Mouse (Mus musculus): ENCODE measurements around the gene Olfr836. TPM values are rescaled to one million over a fixed set of nuclear protein-coding genes. Genes with fewer than 3 reads are reported as not detected.
"Not testable (repeated sequence)": the region's sequence is repeated elsewhere in the genome, so short reads cannot be mapped to it uniquely, and the experiment has no call there.

Gene Olfr836
- polyA plus RNA-seq (2012; rRNA removed) = not detected in 2 replicates

DNA sequence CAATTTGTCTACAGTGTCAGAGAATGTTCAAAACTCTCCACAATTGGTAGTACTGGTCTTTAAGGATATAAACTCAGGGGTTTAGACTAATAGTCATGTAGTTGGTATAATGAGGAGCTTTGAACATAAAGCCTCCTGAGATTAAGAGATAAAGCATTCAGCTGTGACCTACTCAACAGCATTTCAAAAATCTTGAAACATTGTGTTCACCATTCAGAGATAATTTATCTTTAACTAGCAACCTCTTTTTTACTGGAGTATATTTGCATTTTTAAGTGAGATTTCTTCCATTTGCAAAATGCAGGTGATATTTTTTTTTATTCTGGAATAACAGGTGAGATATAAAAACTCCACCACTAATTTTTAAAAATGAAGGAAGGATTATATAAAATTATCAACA, at the start of gene Olfr836:
Gene Olfr836, plus strand, starts transcription at position 301 of the 400 bp plus-strand sequence.
- no peak for DNase-seq (ENCODE audit: low spot score)

DNA sequence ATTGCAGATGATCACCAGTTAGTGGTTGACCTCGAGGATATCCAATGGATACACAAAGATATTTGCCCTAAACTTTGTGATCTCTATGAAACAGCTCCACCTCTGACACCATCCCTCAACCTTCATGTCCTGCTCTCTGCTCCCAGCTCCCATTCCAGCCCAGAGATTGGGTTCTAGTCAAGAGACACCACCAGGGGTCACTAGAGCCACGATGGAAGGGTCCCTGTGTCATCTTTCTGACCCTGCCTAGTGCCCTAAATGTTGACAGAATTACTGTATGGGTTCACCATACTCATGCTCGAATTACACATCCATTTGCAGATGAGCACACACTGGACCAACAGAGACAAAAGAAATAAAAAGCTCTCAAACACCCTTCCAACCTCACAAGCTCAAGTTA, 35.2 kb upstream of the Olfr836 start:
- no peak for DNase-seq (ENCODE audit: low spot score)

DNA sequence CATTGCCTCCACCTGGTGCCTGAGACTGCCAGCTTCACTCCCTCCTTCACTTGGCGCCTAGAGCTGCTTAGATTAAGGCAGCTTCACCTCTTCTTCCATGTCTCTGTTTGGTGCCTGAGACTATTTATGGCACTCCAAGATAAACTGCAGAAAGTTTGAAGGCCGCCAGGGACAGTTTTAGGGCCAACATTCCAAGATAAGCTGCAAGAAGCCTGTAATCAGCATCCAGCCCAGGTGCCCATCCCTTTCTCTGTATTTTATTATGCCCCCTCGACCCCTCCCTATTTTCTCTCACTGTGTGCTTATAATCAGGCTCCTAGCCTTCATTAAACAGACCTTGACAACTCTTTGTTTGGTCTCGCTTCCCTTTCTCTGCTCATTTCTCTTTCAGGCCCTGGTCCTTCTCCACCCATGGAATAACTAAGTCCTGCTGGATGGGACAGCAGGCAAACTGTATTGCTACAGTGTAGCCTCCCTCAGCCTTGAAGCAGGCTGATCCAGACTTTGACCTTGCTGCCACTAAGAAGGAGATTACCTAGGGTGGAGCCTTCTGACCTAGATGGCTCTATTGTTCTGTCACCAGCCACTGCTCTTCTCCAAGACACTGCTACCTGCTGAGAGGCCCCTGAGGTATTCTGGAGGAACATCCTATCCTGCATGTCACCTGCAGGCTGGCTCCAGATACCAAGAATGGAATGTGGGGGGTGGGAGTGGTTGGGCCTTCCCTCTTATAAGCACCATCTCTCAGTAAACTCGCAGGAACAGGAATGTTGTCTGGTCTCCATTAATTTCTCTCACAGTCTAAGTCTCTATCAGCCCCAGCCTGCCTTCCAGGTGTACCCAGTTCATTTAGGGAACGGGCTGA, 27.1 kb upstream of the Olfr836 start:
- not testable (repeated sequence) for DNase-seq (ENCODE audit: low spot score)

DNA sequence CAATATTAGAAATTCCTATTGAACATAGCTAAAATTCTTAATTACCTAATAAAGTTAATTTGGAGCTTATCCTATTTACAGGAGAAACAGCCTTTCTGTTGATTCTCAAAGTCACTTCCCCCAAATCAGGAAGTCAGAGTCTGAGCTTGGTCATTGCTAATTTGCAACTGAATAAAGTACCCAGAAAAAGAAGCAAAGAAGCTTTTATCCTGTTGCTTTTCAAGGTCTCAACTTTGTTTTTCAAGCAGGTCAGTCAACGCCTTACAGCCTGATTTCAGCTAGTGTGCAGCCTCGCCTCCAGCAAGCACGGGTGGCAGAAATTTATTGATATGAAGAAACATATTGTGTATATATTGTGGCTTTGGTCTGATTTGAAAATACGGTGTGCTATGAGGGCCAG, 22.9 kb upstream of the Olfr836 start:
- no peak for DNase-seq (ENCODE audit: low spot score)

DNA sequence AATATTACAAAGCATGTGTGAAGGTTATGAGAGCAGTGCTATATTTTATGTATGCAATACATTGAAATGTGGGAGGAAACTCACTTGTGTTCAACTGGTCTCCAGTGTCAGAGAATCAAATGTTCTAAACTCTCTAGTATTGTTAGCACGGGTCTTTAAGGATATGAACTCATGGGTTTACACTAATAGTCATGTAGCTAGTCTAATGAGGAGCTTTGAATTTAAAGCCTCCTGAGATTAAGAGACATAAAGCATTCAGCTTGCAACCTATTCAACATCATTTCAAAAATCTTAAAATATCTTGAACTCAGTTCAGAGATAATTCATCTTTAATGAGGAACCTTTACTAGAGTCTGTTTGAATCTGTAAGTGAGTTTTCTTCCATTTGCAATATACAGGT, 15.8 kb downstream of the Olfr836 start, which contains the start of gene Olfr837:
Gene Olfr837, plus strand, starts transcription at position 301 of the 400 bp plus-strand sequence.
- DNase-seq (ENCODE audit: low spot score) = no peak

Other genes starting within 250 kb of the Olfr836 start
- gene Olfr830, start 245.7 kb upstream of the Olfr836 start, polyA plus RNA-seq (2012; rRNA removed) = not detected in 2 replicates
- not detected in 2 replicates for gene Olfr832, start 183.3 kb upstream of the Olfr836 start, polyA plus RNA-seq (2012; rRNA removed)
- not detected in 2 replicates for gene Olfr834, start 132.4 kb upstream of the Olfr836 start, polyA plus RNA-seq (2012; rRNA removed)
- gene Olfr835, start 87.6 kb upstream of the Olfr836 start, polyA plus RNA-seq (2012; rRNA removed) = not detected in 2 replicates
- gene Olfr837, start 15.9 kb downstream of the Olfr836 start, polyA plus RNA-seq (2012; rRNA removed) = not detected in 2 replicates
- gene Olfr839-ps1, start 56.9 kb downstream of the Olfr836 start, polyA plus RNA-seq (2012; rRNA removed) = not detected in 2 replicates
- not detected in 2 replicates for gene Olfr843, start 131.6 kb downstream of the Olfr836 start, polyA plus RNA-seq (2012; rRNA removed)
- not detected in 2 replicates for gene Olfr844, start 196.0 kb downstream of the Olfr836 start, polyA plus RNA-seq (2012; rRNA removed)
- gene Olfr845, start 216.1 kb downstream of the Olfr836 start, polyA plus RNA-seq (2012; rRNA removed) = not detected in 2 replicates
- not detected in 2 replicates for gene Olfr846, start 243.6 kb downstream of the Olfr836 start, polyA plus RNA-seq (2012; rRNA removed)